Mouse (Mus musculus): ENCODE results near the gene Lsm3. TPM values are rescaled to one million over a fixed set of nuclear protein-coding genes. Genes with fewer than 3 reads are reported as not detected.

The Lsm3 gene
- polyA plus RNA-seq, 1 experiment: 50.9 TPM

DNA sequence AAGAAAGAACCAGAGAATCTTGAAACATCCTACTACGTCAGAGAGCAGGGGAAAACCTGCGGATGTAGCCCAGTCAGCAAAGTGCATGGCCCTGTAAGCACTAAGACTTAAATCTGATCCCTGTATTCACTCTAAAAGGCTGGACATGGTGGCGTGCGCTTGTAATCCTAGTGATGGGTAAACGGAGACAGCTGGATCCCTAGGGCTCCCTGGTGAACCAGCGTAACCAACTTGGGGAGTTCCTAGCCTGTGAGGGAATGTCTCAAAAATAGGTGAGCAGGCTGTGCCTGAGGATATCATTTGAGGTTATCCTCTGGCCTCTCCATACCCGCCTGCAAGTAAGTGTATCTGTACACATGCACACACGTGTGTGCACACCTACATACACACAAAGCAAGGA lies 14.9 kb downstream of the Lsm3 start:
- H3K4me3 ChIP-seq (ENCODE audit: insufficient read depth, low read depth, low read length): no peak overlapping the region
- no peaks in the 10 kb centered on the region for H3K4me1 ChIP-seq (ENCODE audit: control insufficient read depth, insufficient read depth, insufficient read length, low read length)
- H3K27ac ChIP-seq (replicated peaks; ENCODE audit: low read depth, low read length): no peak overlapping the region

DNA sequence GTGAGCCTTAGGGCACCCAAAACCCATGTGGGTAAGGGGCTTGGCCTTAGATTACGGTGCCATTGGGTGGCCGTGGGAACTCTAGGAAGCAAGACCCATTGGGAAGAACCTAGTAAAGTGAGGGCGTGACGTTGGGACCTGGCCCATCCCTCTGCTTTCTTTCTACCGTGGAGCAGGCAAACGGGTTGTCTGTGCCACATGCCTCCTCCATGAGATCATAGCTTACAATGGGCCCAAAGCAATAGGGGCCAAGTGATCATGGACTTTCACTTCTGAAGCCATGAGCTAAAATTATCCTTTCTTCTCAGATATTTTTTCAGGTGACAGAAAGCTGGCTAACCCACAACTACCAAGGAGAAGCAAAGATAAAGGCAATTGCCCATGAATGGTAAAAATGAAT lies 15.5 kb downstream of the Lsm3 start:
- Histone ChIP-seq H3K27ac (replicated peaks; ENCODE audit: low read depth, low read length) (no peak overlapping the region), H3K4me3 (ENCODE audit: insufficient read depth, low read depth, low read length) (no peak overlapping the region), H3K4me1 (ENCODE audit: control insufficient read depth, insufficient read depth, insufficient read length, low read length) (no peaks in the 10 kb centered on the region)

DNA sequence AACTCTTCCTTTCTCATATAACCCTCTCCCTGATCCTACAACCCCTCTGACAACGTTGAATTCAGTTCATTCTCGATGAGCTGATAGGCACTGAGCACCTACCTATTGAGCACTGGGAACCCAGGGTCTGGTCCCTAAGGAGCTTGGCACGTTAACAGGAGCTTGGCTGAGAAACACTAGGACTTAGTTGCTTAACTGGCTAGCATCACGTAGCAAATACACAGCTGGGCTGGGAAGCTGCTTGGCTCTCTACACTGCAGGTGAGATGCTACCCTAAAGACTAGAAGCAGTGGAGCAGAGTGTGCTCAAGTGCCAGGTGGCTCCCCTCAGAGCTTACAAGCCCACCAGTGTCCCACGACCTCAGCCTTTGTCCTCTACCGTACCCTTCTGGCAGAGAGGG lies 16.9 kb downstream of the Lsm3 start:
- Histone ChIP-seq H3K27ac (replicated peaks; ENCODE audit: low read depth, low read length) (no peak overlapping the region), H3K4me3 (ENCODE audit: insufficient read depth, low read depth, low read length) (no peak overlapping the region), H3K4me1 (ENCODE audit: control insufficient read depth, insufficient read depth, insufficient read length, low read length) (no peaks in the 10 kb centered on the region)

DNA sequence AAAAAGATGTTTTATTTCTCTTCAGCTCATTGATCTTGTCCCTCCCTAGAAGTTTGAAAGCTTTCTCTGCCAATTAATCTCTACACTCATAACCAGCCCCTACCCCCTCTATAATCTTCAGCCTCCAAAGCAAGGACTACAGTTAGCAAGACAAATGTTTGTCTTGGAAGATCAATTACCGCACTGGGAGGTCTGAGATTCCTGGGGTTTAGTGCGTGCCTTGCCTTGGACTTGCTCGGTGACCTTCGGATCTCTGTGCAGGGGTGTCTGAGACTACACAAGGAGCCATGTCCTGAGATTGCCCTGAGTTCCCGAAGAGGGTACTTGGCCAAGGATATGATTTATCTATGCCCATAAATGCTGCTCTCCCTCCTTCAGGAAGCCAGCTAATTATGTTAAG lies 17.6 kb downstream of the Lsm3 start:
- H3K4me3 ChIP-seq (ENCODE audit: insufficient read depth, low read depth, low read length): no peak overlapping the region
- no peaks in the 10 kb centered on the region for H3K4me1 ChIP-seq (ENCODE audit: control insufficient read depth, insufficient read depth, insufficient read length, low read length)
- H3K27ac ChIP-seq (replicated peaks; ENCODE audit: low read depth, low read length): no peak overlapping the region

- Histone ChIP-seq H3K27ac (replicated peaks; ENCODE audit: low read depth, low read length) (no peak overlapping the region), H3K4me3 (ENCODE audit: insufficient read depth, low read depth, low read length) (no peak overlapping the region), H3K4me1 (ENCODE audit: control insufficient read depth, insufficient read depth, insufficient read length, low read length) (no peaks in the 10 kb centered on the region)
Observed at GRCm38 (mm10) chr6:91533771-91534170, 18.0 kb downstream of the Lsm3 start.

DNA sequence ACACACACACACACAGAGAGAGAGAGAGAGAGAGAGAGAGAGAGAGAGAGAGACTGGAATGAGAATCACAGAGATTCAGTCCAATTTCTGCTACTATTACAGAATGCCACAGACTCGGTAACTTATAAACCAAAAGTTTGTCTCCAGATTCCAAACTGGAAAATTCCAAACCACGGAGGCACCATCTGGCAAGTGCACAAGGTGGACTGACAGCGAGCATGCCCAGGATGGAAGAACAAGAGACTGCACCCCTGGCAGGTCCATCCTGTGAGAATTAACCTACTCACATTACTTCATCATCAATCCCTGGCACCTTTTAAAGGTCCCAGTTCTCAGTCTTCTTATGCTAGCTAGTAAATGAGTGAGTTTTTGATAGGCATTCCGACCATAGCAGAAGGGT lies 18.5 kb downstream of the Lsm3 start:
- H3K4me3 ChIP-seq (ENCODE audit: insufficient read depth, low read depth, low read length): no peak overlapping the region
- no peaks in the 10 kb centered on the region for H3K4me1 ChIP-seq (ENCODE audit: control insufficient read depth, insufficient read depth, insufficient read length, low read length)
- no peak overlapping the region for H3K27ac ChIP-seq (replicated peaks; ENCODE audit: low read depth, low read length)

DNA sequence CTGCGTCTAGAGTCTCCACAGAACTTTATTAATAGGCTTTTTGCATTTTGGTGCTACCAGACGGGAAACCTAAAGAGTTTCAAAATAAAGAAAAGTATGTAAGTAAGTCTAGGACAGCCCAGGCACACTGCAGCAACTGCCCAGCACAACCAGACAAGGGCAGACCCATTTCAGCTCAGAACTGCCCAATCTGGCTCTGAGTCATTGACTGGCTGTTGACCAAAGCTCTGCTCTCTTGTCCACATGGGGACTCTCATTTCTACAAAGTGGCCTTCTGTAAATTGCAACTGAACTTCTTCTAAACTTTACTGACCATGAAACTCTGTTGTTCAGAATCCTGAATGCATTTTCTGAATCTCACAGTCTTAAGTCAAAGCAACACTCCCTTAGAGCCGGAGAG lies 19.5 kb downstream of the Lsm3 start:
- Histone ChIP-seq H3K4me3 (ENCODE audit: insufficient read depth, low read depth, low read length) (no peak overlapping the region), H3K27ac (replicated peaks; ENCODE audit: low read depth, low read length) (no peak overlapping the region), H3K4me1 (ENCODE audit: control insufficient read depth, insufficient read depth, insufficient read length, low read length) (no peaks in the 10 kb centered on the region)

DNA sequence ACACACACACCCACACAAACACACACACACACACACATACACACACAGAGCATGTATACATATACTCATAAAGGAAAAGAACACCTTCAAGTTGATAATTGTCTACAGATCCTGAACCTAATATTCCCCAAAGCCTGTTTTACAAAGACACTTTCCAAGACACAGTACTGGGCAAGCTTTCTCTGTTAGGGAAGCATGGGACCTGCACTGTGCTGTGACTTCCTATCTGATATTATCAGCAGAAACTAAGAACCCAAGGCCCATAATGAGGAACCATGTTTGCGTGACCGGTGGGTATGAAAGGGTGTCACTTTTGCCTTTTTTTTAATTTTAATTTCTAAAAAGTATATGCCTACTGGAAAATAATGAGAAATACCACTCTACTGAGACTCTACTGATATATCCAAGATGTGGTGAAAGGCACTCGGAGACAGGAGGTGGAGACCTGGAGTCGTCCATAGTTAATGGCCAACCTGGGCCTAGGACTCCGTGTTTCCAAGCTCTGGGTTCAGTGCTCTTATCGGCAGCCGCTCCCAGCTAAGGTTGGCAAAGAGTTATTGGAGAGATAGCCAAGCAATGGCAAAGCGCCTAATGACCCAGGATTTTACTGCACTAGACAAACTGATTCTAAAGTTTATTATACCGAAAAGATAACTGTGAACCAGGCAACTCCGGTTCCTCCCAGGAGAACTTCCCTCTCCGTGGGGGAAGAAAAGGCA lies 20.5 kb downstream of the Lsm3 start:
- H3K4me3 ChIP-seq (ENCODE audit: insufficient read depth, low read depth, low read length): no peak overlapping the region
- H3K4me1 ChIP-seq (ENCODE audit: control insufficient read depth, insufficient read depth, insufficient read length, low read length): no peaks in the 10 kb centered on the region
- no peak overlapping the region for H3K27ac ChIP-seq (replicated peaks; ENCODE audit: low read depth, low read length)

- no peak overlapping the region for H3K4me3 ChIP-seq (ENCODE audit: insufficient read depth, low read depth, low read length)
- H3K4me1 ChIP-seq (ENCODE audit: control insufficient read depth, insufficient read depth, insufficient read length, low read length): no peaks in the 10 kb centered on the region
Observed at GRCm38 (mm10) chr6:91541276-91541675, 25.5 kb downstream of the Lsm3 start.

DNA sequence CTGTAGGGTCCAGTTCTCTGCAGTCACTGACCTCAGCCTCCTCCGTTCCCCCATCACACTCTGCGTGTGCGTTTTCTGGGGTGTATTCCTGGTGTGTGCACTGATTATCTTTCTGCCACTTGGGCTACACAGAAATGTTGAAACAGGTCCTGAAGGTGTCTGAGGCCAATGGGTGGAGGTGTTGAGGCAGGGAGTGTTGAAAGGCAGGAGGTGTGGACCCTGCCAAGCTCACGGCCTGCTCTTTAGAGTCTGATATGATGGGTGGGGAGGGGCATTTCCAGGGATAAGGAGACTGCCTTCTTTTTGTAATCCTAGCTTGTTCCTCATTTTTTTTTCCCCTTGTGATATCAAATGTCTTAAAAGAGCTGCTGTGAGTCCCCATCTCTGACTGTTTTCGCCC lies 27.3 kb downstream of the Lsm3 start:
- no peak overlapping the region for H3K27ac ChIP-seq (replicated peaks; ENCODE audit: low read depth, low read length)
- no peak overlapping the region for H3K4me3 ChIP-seq (ENCODE audit: insufficient read depth, low read depth, low read length)
- no peaks in the 10 kb centered on the region for H3K4me1 ChIP-seq (ENCODE audit: control insufficient read depth, insufficient read depth, insufficient read length, low read length)

More at GRCm38 (mm10) chr6:91541276-91541675, 25.5 kb downstream of the Lsm3 start:
- no peak overlapping the region for H3K27ac ChIP-seq (replicated peaks; ENCODE audit: low read depth, low read length)

DNA sequence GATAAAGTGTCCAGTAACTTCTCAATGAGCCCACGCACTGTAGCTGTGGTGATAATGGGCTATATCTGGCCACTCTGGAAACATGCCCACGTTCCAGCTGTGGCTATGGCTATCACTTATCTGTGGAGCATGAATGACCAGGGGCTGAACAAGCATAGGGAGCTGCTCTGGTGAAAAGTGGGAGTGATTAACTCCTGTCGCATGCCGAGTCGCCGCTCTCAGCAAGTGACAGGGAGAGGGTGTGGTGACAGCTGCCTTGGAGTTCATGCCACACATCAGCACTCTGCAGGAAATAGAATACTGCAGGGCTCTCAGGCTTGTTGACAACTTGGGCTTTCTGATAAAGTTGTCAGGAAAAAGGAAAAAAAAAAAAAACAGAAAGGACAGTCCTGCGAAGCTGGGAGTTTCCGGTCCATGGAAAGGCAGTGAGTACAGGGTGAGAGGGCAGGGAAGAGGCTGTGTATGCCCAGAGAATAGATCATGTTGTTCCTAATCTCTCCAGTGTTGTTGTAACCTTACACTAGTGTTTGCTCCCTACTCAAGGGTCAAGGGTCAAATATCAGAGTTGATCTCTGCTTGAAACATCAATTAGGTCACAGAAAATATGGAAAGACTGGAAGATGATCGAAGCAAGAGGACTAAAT lies 30.6 kb downstream of the Lsm3 start:
- Histone ChIP-seq H3K4me1 (ENCODE audit: control insufficient read depth, insufficient read depth, insufficient read length, low read length) (no peaks in the 10 kb centered on the region), H3K4me3 (ENCODE audit: insufficient read depth, low read depth, low read length) (no peak overlapping the region), H3K27ac (replicated peaks; ENCODE audit: low read depth, low read length) (no peak overlapping the region)

DNA sequence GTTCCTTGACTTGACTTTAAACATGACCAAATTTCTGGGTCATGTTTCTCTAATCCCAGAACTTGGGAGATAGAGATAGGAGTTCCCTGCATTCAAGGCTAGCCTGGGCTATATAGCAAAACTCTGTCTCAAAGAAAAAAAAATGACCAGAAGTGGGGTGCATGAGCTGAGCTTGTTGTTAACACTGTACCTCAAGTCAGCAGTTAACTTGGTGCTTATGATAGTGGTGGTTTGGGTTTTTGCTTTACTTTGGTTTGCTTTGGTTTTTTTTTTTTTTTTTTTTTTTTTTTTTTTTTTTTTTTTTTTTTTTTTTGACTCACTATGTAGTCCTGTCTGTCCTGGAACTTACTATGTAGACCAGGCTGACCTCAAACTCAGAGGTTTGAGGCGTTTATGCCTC lies 31.6 kb downstream of the Lsm3 start:
- H3K27ac ChIP-seq (replicated peaks; ENCODE audit: low read depth, low read length): no peak overlapping the region
- H3K4me3 ChIP-seq (ENCODE audit: insufficient read depth, low read depth, low read length): no peak overlapping the region
- H3K4me1 ChIP-seq (ENCODE audit: control insufficient read depth, insufficient read depth, insufficient read length, low read length): no peaks in the 10 kb centered on the region

- H3K4me3 ChIP-seq (ENCODE audit: insufficient read depth, low read depth, low read length): no peak overlapping the region
- no peak overlapping the region for H3K27ac ChIP-seq (replicated peaks; ENCODE audit: low read depth, low read length)
- no peaks in the 10 kb centered on the region for H3K4me1 ChIP-seq (ENCODE audit: control insufficient read depth, insufficient read depth, insufficient read length, low read length)
Observed at GRCm38 (mm10) chr6:91549621-91550020, 33.9 kb downstream of the Lsm3 start.

DNA sequence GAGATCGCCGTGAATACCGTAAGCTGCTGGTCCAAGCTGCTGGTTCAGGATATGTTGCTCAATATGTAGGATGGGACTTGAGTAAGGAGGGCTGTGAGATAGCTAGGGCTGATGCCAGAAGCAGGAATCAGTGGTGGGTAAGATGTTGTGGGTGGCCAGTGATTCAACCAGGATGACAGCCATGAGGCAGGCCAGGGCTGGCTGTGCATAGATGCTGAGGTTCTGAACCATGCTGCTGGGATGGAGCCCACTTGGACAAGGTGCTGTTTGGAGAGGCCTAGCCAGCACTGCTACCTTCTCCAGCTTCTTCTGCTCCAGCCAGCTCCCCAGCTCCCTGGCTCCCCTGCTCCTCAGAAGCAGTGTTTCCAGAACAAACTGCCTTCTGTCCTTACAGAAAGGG lies 35.9 kb downstream of the Lsm3 start:
- Histone ChIP-seq H3K4me1 (ENCODE audit: control insufficient read depth, insufficient read depth, insufficient read length, low read length) (no peaks in the 10 kb centered on the region), H3K27ac (replicated peaks; ENCODE audit: low read depth, low read length) (no peak overlapping the region)

DNA sequence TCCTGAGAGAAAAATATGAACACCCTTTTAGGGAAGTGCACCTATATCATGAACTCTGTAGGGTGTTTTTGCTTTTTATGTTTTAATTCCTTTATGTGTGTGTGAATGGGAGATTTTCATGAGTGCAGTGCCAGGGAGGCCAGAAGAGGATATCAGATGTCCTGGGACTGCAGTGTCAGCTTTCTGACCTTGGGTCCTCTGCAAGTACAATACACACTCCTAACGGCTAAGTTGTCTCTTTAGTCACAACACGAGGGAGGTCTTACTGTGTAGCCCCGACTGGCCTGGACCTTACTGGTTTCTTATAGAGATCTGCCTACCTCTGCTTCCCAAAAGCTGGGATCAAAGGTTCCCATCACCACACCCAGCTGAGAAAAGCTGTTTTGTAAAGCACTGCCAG lies 37.0 kb downstream of the Lsm3 start:
- Histone ChIP-seq H3K4me3 (ENCODE audit: insufficient read depth, low read depth, low read length) (no peak overlapping the region), H3K4me1 (ENCODE audit: control insufficient read depth, insufficient read depth, insufficient read length, low read length) (no peaks in the 10 kb centered on the region), H3K27ac (replicated peaks; ENCODE audit: low read depth, low read length) (no peak overlapping the region)

More for the DNA sequence above, 35.9 kb downstream of the Lsm3 start:
- no peak overlapping the region for H3K4me3 ChIP-seq (ENCODE audit: insufficient read depth, low read depth, low read length)

- Histone ChIP-seq H3K27ac (replicated peaks; ENCODE audit: low read depth, low read length) (no peak overlapping the region), H3K4me1 (ENCODE audit: control insufficient read depth, insufficient read depth, insufficient read length, low read length) (no peaks in the 10 kb centered on the region), H3K4me3 (ENCODE audit: insufficient read depth, low read depth, low read length) (no peak overlapping the region)
Observed at GRCm38 (mm10) chr6:91558565-91558964, 42.8 kb downstream of the Lsm3 start.
